Mouse (Mus musculus): ENCODE data around the gene Lingo3.
"Not testable (repeated sequence)": the region's sequence is repeated elsewhere in the genome, so short reads cannot be mapped to it uniquely, and the experiment has no call there.

The Lingo3 gene

DNA sequence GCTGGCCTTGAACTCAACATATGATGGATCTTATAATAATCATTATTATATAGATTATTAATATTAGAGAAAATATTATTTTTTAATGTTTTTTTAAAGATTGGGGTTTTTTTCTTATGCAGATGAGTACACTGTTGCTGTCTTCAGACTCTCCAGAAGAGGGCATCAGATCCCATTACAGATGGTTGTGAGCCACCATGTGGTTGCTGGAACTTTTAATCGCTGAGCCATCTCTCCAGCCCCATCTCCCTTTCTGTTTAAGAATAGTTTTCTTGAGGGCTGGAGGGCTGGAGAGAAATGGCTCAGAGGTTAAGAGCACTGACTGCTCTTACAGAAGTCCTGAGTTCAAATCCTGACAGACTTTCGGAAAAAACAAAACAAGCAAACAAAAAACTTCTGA, 21.8 kb downstream of the Lingo3 start:
- peak; percentile 56 for DNase-seq (ENCODE audit: low spot score)

DNA sequence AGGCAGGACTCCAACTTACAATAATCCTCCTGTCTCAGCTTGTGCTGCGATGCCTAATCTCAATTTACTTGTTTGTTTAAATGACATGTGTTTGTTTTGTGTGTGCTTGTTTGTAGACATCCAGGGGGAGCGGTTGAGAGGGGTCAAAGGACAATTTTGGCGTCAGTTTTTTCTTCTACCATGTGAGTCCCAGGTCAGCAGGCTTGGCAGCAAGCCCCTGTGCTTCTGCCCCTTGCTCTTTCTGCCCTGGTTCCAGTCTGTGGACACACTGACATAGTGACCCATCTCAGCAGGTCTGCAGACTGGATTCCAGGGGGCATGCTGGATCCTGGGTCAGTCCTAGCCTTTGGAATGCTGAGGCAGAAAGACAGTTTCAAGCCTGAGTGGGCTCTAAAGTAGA, 24.4 kb downstream of the Lingo3 start:
- no peak for DNase-seq (ENCODE audit: low spot score)

DNA sequence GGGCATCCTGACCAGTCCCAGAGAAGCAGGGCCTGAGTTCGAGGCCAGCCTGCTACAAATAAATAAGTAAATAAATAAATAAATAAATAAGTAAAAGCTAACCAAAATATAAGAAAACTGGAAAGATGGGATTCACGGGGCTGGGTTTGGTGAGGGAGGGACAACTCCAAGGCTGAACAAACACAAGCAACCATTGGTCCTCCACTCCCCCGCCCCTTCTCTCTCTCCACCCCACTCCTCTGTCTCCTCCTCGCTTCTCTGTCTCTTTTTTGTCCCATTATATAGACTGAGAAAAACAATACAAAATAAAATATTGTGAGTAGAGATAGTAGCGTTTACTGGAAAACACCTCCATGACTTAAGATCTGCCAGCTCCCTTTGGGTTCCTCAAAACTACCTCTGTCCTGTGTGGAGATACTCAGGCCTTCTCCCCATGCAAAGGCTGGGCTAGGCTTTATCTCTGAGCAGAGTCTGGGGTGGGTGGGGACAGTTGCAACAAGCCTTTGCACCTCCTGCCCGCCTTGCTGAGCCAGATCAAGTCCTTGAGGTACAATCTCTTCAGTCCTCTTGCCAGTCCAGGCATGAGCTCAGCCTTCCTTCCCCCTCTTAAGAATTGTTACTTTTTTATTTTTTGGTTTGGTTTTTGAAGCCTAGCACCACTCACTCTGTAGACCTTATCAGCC, 25.1 kb downstream of the Lingo3 start:
- DNase-seq (ENCODE audit: low spot score) = no peak

DNA sequence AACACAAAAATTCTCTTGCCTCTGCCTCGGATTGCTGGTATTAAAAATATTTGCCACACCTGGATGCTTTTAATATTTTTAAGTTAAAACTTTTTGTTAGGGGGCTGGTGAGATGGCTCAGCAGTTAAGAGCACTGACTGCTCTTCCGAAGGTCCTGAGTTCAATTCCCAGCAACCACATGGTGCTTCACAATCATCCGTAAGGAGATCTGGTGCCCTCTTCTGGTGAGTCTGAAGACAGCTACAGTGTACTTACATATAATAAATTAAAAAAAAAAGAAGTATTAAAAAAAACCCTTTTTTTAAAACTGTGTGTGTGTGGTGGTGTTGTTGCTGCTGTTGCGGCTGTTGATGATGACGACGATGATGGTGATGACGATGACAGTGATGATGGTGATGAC, 25.9 kb downstream of the Lingo3 start:
- DNase-seq (ENCODE audit: low spot score) = not testable (repeated sequence)

DNA sequence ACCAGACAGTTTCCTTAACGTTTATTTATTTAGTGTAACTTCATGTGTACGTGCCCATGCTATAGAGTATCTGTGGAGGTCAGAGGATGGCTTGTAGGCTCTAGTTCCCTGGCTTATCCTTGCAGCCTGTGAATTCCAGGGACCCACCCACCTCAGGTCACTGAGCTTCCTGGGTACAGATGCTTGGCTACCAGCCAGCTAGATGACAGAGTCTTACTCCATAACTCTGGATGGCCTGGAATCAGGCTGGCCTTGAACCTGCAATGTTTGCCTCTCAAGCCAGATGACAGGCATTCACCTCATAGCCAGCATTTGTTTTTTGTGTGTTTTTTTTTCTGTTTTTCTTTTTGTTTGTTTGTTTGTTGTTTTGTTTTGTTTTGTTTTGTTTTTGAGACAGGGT, 26.7 kb downstream of the Lingo3 start:
- no peak for DNase-seq (ENCODE audit: low spot score)

DNA sequence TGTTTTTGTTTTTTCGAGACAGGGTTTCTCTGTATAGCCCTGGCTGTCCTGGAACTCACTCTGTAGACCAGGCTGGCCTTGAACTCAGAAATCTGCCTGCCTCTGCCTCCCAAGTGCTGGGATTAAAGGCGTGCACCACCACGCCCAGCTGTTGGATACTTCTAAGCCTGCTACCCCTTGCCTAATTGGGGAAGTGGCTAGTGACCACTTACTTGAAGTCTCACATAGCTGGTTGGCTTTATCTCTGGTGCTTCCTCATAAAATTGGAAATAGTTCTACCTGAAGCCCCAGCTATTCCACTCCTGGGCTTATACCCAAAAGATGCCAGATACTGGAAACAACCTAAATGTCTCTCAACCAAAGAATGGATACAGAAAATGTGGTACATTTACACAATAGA, 27.5 kb downstream of the Lingo3 start:
- not testable (repeated sequence) for DNase-seq (ENCODE audit: low spot score)

DNA sequence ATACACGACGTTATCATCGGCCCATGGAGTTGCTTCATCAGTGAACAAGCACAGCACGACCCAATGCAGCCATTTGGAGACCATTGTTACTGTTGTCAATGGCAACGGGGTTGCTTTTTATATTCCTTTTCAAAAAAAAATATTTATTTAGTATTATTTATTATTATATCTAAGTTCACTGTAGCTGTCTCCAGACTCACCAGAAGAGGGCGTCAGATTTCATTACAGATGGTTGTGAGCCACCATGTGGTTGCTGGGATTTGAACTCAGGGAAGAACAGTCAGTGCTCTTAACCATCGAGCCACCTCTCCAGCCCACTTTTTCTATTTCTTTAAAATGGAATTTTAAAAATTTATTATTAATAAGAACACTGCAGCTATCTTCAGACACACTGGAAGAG, 29.0 kb downstream of the Lingo3 start:
- DNase-seq (ENCODE audit: low spot score) = no peak

DNA sequence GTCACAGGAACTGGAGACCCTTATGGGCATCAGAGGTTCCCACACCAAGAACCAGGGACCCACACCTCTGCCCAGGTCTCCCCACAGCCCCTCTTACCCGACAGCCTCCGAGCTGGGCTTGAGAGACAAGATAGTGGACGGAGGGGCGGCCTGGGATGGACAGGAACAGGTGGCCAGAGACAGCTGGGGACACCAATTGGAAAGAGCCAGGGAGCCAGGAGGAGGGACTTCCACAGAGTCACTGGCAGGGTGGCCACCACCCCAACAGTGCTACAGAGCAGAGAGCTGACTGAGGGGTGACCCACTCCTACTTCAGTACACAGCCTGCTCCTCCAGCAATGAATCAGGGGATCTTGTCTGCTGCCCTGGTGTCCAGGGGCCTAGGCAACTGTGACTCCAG, 30.5 kb downstream of the Lingo3 start, which contains the start of gene Jsrp1:
Gene Jsrp1, minus strand, starts transcription at position 133 of the 400 bp plus-strand sequence.
- no peak for DNase-seq (ENCODE audit: low spot score)

DNA sequence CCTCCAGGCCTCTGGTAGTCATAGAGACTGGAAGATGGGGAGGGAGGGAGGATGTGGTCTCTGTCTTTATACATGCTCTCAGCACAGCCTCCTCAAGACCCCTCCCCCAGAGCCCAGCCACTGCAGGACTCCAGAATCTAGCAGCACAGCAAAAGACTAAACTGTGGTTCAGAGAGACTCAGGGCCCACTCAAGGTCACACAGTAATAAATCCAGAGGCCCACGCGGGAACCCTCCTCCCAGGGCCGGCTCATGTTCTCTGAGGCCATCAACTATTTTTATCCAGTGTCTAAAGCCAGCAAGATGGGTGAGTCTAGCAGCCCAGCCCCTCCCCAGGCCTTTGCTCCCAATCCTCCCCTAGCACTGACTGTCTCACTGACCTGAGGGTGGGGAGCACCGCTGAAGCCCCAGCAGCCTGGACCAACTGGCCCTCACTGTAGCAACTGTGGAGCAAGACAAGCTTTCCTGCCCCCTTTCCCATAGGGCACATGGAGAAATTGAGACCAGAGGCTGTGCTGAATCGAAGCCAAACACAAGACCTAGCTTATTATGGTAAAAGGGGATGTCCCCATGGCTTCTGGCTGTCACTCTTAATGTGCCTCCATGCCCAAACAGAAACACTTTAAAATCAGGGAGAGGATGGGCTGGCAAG, 31.3 kb downstream of the Lingo3 start:
- no peak for DNase-seq (ENCODE audit: low spot score)

DNA sequence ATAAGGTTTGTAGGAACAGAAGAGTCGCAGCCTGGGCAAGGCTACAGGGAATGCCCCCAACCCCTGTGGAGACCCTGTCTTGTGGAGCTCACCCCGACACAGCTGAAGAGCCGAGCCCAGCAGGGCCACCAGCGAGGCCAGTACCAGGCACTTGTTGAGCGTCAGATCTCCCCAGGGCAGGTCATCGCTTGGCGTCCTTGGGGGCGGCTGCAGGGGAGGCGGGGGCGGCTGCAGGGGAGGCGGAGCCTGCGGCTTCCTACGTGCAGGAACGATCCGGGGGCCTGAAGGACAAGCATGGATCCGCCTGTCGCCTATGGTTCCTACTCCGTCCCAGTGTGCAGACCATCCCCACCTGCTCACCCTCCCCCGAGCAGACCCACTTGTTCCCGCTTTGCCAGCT, 33.8 kb downstream of the Lingo3 start:
- no peak for DNase-seq (ENCODE audit: low spot score)

DNA sequence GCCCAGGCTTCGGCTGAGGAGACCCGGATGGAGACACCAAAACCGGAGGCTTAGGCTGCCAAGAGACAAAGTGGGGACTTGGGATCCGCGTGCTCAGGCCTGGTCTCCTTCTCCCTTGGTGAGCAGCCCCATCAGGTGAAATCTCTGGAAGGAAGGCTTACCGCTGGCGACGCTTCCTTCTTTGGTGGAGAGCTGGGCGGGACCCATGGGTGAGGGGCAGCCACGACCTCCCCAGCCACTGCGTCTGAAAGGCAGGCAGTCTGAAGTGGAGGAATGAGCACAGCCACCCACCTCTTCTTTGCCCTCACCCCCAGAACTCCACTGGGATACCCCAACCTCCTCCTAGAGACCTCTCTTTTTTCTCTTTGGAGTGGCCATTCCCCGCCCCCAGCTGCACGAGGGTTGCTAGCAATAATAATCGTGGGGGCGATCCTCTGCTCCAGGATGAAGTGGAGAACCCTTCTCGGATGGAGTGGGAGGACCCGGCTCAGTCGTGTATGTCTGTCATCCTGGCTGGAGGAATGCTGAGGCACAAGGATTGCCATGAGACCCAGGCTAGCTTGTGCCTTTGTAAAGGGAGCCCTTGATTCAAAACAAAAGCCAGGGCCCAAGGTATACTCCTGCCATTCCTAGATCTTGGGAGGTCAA, 34.7 kb downstream of the Lingo3 start:
- DNase-seq (ENCODE audit: low spot score) = peak; percentile 39

DNA sequence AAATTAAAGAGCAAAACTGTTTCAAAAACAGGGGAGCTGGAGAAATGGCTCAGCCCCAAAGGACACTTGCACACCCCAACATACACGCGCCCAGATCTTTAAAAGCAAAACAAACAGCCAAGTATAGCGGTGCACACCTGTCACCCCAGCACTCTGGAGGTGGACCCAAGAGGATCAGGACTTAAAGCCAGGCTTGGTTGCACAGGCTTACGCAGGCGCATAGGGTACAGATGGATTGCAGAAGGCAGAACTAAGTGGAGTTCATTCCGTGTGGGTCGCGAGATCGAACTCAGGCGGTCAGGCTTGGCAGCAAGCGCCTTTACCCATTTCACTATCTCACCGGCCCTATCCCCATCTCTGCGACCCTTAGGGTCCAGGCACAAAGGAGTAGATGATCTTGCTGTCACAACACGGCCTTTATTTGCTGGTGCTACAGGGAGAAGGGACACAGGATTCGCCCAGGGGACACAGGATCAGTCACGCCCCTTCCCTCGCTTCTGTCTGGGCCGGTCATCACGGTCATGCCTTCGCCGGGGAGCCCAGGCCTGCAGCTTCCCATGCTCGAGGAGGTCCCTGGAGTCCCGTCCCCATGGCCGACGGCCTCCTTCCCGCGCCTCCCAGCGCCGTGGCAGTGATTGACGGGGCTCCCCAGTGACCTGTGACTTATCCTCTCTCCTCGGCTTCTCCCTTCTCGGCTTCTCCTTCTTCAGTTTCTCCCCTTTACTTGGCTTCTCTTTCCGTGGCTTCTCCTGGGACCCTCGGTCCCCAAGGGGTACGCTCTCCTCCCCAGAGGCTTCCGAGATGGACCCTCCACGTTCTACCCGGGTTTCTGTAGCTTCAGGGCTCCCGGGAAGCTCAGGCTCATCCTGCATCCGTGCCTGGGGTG, 35.5 kb downstream of the Lingo3 start:
- peak; percentile 32 for DNase-seq (ENCODE audit: low spot score)

DNA sequence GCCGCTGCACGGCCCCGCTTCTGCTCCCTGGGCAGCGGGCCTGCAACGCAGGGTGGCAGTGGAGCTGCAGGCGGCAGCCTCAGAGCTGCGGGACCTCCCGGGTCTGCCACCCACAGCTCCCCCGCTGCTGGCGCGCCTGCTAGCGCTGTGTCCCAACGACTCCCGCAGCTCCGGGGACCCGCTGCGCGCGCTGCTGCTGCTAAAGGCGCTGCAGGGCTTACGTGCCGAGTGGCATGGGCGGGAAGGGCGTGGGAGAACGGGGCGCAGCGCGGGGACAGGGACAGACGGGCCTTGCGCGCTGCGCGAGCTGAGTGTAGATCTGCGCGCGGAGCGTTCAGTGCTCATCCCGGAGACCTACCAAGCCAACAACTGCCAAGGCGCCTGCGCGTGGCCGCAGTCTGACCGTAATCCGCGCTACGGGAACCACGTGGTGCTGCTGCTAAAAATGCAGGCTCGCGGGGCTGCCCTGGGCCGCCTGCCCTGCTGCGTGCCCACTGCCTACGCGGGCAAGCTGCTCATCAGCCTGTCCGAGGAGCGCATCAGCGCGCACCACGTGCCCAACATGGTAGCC, 36.7 kb downstream of the Lingo3 start:
- peak; percentile 80 for DNase-seq (ENCODE audit: low spot score)

DNA sequence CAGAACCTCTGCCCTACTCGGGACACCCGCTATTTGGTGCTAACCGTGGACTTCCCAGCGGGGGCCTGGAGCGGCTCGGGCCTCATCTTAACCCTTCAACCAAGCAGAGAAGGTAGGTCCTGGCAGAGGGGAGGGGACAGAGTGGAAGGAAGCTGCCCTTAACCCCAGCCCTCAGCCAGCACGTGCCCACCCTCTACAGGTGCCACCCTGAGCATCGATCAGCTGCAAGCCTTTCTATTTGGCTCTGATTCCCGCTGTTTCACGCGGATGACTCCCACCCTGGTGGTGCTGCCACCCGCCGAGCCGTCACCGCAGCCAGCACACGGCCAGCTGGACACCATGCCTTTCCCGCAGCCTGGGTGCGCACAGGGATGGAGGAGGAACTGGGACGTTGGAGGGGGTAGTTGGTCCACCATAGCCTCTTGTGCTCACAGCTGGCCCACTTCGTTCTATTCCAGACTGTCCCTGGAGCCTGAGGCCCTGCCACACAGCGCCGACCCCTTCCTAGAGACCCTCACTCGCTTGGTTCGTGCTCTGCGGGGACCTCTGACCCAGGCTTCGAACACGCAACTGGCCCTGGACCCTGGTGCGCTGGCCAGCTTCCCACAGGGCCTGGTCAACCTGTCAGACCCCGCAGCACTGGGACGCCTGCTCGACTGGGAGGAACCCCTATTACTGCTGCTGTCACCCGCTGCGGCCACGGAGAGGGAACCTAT, 37.3 kb downstream of the Lingo3 start:
- DNase-seq (ENCODE audit: low spot score) = no peak

DNA sequence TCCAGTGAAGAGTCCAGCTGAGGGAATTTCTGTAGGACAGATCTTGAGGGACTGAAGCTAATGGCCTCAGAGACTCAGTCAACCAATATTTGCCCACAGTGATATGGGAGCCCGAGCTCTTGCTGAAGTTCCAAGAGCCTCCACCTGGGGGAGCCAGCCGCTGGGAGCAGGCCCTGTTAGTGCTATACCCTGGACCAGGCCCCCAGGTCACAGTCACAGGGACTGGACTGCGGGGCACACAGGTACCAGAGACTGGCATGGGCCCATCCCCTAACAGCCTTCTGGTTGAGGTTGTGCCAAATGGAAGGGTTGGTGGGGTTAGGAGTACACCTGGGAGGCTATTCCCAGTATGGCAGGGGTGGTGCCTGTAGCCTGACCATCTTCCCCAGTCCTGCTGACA, 37.9 kb downstream of the Lingo3 start:
- peak; percentile 78 for DNase-seq (ENCODE audit: low spot score)

DNA sequence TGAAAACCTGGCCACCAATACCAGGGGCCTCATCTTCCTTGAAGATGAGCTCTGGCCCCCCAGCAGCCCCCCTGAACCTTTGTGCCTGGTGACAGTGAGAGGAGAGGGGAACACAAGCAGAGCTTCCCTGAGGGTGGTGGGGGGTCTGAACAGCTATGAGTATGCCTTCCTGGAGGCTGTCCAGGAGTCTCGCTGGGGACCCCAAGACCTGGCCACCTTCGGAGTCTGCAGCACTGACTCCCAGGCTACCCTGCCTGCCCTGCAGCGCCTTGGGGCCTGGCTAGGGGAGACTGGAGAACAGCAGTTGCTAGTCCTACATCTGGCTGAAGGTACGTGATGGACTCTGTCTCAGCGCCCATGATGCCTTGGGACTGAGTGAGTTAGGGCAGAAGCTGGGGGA, 38.5 kb downstream of the Lingo3 start:
- DNase-seq (ENCODE audit: low spot score) = no peak

DNA sequence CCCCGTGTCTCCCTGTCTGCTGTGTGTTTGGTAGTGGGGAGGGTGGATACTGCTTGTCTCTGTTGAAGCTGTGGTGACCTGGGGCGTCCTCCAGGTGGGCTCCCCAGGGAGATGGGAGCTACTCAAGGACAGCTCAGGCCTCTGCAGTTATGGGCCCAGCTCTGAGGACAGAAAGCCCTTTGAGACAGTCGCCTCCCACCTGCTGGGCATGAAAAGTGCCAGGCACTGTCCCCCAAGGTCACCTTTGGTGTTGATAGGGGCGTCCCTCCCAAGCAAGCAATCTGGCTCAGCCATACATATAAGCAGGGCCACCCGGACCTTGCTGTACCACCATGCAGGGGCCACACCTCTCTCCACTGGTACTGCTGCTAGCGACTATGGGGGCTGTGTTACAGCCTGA, 38.9 kb downstream of the Lingo3 start, which contains the start of gene Amh:
Gene Amh, plus strand, starts transcription at position 328 of the 400 bp plus-strand sequence.
- no peak for DNase-seq (ENCODE audit: low spot score)

DNA sequence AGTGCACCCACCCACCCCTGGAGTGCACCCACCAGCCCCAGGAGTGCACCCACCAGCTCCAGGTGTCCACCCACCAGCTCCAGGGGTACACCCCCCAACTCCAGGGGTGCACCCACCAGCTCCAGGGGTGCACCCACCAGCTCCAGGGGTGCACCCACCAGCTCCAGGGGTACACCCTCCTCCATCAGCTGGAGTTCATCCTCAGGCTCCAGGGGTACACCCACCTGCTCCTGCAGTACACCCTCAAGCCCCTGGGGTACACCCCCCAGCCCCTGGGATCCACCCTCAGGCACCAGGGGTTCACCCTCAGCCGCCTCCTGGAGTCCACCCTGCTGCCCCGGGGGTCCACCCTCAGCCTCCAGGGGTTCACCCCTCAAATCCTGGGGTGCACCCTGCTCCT, 39.5 kb downstream of the Lingo3 start:
- DNase-seq (ENCODE audit: low spot score) = no peak

DNA sequence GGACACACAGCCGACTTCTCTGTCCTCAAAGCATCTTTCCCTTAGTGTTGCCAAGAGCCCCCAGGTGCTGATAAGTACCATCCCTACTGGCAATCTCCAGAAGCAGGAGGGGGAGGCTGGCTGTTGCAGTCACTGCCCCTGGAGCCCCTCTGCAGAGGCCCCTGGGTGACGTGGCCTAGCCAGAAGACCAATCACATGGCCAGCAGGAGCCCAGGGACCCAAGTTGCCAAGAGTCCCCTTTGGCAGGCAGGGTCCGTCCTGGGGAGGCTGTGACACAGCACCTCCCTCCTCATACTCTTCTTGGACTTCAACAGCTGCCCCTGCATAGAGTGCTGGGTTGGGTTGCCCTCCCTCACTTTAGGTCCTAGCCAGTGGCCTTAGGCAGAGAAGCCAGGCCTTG, 40.8 kb downstream of the Lingo3 start:
- no peak for DNase-seq (ENCODE audit: low spot score)

DNA sequence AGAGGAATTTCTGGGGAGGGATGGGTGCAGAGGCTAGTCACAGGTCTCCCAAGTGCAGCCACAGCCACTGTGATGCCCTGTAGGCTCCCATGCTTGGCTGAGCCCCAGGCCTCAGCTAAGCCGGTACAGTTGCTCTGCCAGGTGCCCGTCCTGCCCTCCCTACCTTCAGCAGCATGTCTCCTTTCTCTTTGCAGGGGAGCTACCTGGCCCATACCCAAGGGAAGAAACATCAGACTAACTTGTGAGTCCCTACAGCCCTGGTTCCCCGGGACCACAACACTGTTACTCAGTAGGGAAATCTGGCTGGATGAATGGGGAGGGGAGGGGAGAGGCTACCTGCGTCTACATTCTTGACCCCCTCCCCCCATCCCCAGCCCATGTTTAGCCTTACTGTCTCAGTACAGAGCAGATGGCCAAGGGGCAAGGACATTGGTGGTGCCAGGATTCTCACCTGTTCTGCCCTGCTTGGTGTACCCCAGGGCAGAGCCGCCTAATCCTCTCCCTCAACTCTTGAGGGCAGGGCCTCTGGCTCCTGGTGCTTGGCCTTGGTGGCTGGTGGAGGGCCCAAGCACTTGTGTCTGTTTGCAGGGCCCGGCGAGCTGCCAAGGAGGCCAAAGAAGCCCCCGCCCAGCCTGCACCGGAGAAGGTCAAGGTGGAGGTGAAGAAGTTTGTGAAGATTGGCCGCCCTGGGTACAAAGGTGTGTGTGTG, 41.5 kb downstream of the Lingo3 start:
- no peak for DNase-seq (ENCODE audit: low spot score)

Data from embryo, embryonic 10.5 days (tissue).